Mouse (Mus musculus) hindbrain, embryonic 15.5 days (tissue): Measurements from ENCODE around the gene Pld2. TPM values are rescaled to one million over a fixed set of nuclear protein-coding genes. Genes with fewer than 3 reads are reported as not detected.
"Not testable (repeated sequence)": the region's sequence is repeated elsewhere in the genome, so short reads cannot be mapped to it uniquely, and the experiment has no call there.

Experiments
- ATAC-seq: fragments of 200-750 bp; cut with Nextera tagmentation; 2 replicates; pipeline ENCODE4 v1.8.0; 2017; ENCODE audit warnings: low read depth, moderate number of reproducible peaks, moderate TSS enrichment; ENCODE audit not compliant: low FRiP score
- H3K27ac ChIP-seq: fragments of 300-500 bp; sonication (generic); replicated peaks from 2 replicates; pipeline ENCODE4 v1.5.1; 2015; ENCODE audit warnings: mild to moderate bottlenecking, inconsistent platforms
- H3K27me3 ChIP-seq: fragments of 300-500 bp; sonication (generic); 2 replicates; pipeline ENCODE4 v1.6.1; 2015; ENCODE audit warnings: control low read depth, inconsistent platforms
- H3K36me3 ChIP-seq: fragments of 300-500 bp; sonication (generic); 2 replicates; pipeline ENCODE4 v1.6.1; 2015; ENCODE audit warnings: control low read depth, inconsistent platforms
- H3K4me1 ChIP-seq: fragments of 300-500 bp; sonication (generic); replicated peaks from 2 replicates; pipeline ENCODE4 v1.6.1; 2015; ENCODE audit warnings: control low read depth, inconsistent platforms
- H3K4me2 ChIP-seq: fragments of 300-500 bp; sonication (generic); 2 replicates; pipeline ENCODE4 v1.6.1; 2015; ENCODE audit warnings: moderate library complexity, mild to moderate bottlenecking, inconsistent platforms
- H3K4me3 ChIP-seq: fragments of 300-500 bp; sonication (generic); 2 replicates; pipeline ENCODE4 v1.5.1; 2015; ENCODE audit warnings: mild to moderate bottlenecking, inconsistent platforms
- H3K9ac ChIP-seq: fragments of 300-500 bp; sonication (generic); 2 replicates; pipeline ENCODE4 v1.6.1; 2015; ENCODE audit warnings: inconsistent platforms
- H3K9me3 ChIP-seq: fragments of 300-500 bp; sonication (generic); 2 replicates; pipeline ENCODE4 v1.6.1; 2016; ENCODE audit warnings: control low read depth, inconsistent platforms
- WGBS: fragments of 180-500 bp; shearing (Covaris S2); methylation state at CpG from one replicate; pipeline ENCODE4 v1.1.7; 2015; 5-methylcytosine and 5-hydroxymethylcytosine counted together
- polyA plus RNA-seq: library from polyadenylated mRNA; unstranded; fragments of >200 nt; fragmentation: Nextera tagmentation; extraction: Ambion mirVana; gene quantifications from 2 replicates; pipeline ENCODE4 v1.2.1, GENCODE M21; 2015

Gene Pld2
- polyA plus RNA-seq, 1 experiment from 2014 or later: 20.4 TPM

DNA sequence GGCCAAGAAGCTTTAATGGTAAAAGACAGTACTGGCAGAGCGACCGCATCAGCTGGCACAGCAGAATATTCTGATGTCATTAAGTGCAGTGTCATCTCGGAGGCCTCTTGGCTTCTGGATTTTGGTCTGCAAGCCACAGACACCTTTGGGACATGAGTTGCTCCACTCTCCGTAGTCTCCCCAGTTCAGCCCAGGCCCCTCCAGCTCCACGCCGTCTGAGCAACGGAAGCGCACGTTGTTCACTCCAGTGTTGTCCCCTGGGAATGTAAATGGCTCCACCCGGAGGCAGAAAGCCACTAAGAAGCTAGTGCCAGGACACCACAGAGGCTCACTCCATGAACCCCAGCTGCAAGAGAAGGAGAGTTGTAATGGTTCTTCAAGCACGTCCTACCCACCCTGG lies 26.3 kb upstream of the Pld2 start:
- WGBS: 43% methylated on average over 11 of the region's 11 CpGs
- Histone ChIP-seq H3K36me3 (no peaks in the 10 kb centered on the region), H3K27ac (no peak overlapping the region), H3K4me2 (no peak overlapping the region), H3K9ac (no peak overlapping the region), H3K4me1 (peaks cover 10% of the 10 kb centered on the region), H3K9me3 (no peaks in the 10 kb centered on the region), H3K27me3 (no peaks in the 10 kb centered on the region), H3K4me3 (no peak overlapping the region)
- ATAC-seq: no peak

- H3K27me3 ChIP-seq: no peaks in the 10 kb centered on the region
- no peak within 1 kb of the TSS for H3K4me2 ChIP-seq
- no peaks in the 10 kb centered on the region for H3K36me3 ChIP-seq
- no peak within 1 kb of the TSS for H3K4me3 ChIP-seq
- H3K9me3 ChIP-seq: no peaks in the 10 kb centered on the region
- H3K9ac ChIP-seq: no peak within 1 kb of the TSS
- no peak within 1 kb of the TSS for H3K27ac ChIP-seq
- H3K4me1 ChIP-seq: peaks cover 10% of the 10 kb centered on the region
- 90% methylated on average over 7 of the region's 7 CpGs for WGBS
- no peak for ATAC-seq
Observed at GRCm38 (mm10) chr11:70514288-70514687, 25.6 kb upstream of the Pld2 start, which contains the start of gene Vmo1. Vmo1 (minus strand) TSS chr11:70514616.

DNA sequence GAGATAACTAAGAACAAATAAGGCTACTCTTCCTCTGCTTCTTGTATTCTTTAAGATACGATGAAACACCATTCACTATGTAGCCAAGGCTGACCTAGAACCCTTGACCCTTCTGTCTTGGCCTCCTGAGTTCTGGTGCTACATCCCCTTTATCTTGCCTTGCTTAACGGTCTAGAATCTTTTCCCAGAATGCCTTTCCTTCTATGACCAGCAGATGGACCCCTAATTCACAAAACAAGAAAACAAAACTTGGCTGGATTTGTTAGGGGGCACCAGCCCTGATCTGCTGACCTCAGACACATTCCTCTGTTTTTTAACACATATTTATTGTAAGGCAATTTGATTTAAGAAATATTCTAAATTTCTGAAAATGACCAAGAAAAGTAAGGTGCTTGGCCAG lies 23.5 kb upstream of the Pld2 start:
- Histone ChIP-seq H3K4me1 (peaks cover 7% of the 10 kb centered on the region), H3K36me3 (no peaks in the 10 kb centered on the region), H3K4me2 (no peak overlapping the region), H3K27me3 (no peaks in the 10 kb centered on the region), H3K4me3 (no peak overlapping the region), H3K9me3 (no peaks in the 10 kb centered on the region), H3K9ac (no peak overlapping the region), H3K27ac (no peak overlapping the region)
- WGBS: 33% methylated on average over 2 of the region's 2 CpGs
- ATAC-seq: no peak

- Histone ChIP-seq H3K9ac (no peak overlapping the region), H3K27ac (no peak overlapping the region), H3K4me1 (peaks cover 7% of the 10 kb centered on the region), H3K27me3 (no peaks in the 10 kb centered on the region), H3K4me3 (no peak overlapping the region), H3K4me2 (no peak overlapping the region), H3K36me3 (no peaks in the 10 kb centered on the region), H3K9me3 (no peaks in the 10 kb centered on the region)
- no peak for ATAC-seq
- 61% methylated on average over 1 of the region's 1 CpGs for WGBS
Observed at GRCm38 (mm10) chr11:70518436-70518835, 21.4 kb upstream of the Pld2 start.

GRCm38 (mm10) chr11:70518923-70519322 lies 20.9 kb upstream of the Pld2 start, which contains the start of gene Gltpd2:
Gltpd2 (plus strand) TSS chr11:70519196.
- Histone ChIP-seq H3K4me1 (peaks cover 7% of the 10 kb centered on the region), H3K27ac (no peak within 1 kb of the TSS), H3K27me3 (no peaks in the 10 kb centered on the region), H3K4me2 (peak within 1 kb of the TSS; percentile 52), H3K9ac (peak within 1 kb of the TSS; percentile 25; the same call in 1 of the 2 replicates), H3K9me3 (no peaks in the 10 kb centered on the region), H3K36me3 (no peaks in the 10 kb centered on the region), H3K4me3 (peak within 1 kb of the TSS; percentile 22)
- no peak for ATAC-seq
- 79% methylated on average over 10 of the region's 10 CpGs for WGBS

DNA sequence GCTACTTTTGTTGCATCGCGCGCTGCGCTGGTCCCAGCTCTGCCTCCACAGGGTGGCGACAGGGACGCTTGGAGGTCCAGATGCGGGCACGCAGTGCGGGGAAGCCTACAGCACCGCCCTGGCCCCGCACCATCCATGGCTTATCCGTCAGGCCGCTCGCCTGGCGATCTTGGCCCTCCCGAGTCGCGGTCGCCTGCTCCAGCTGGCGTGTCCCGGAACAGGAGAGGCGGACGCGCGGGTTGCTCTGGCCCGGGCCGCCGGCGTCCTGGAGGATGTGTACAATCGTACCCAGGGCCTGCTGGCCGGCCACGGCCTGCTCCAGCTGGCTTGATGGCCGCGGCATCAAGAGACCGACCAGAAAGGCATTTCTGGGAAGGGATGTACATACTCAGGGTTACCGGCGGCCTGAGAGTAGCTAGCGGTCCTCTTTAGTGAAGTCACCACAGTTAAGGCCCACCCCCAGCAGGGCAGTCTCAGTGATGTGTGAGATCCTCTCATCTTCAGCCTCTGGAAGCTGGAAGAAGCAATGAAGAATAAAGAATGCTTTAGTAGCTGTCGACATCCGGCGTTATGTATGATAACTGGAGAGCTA lies 19.6 kb upstream of the Pld2 start:
- no peaks in the 10 kb centered on the region for H3K27me3 ChIP-seq
- ATAC-seq: 0 out of 2 replicates have a peak, but pooled peaks have one; percentile 52

GRCm38 (mm10) chr11:70523306-70523989 lies 16.4 kb upstream of the Pld2 start:
- WGBS: 92% methylated on average over 8 of the region's 8 CpGs
- H3K4me3 ChIP-seq, H3K27me3 ChIP-seq, H3K27ac ChIP-seq, H3K9me3 ChIP-seq, H3K4me2 ChIP-seq, ATAC-seq, H3K9ac ChIP-seq: not testable (repeated sequence)
- peaks cover 18% of the 10 kb centered on the region for H3K36me3 ChIP-seq
- peaks cover 25% of the 10 kb centered on the region for H3K4me1 ChIP-seq

More for the DNA sequence above, 19.6 kb upstream of the Pld2 start:
- H3K9me3 ChIP-seq: no peaks in the 10 kb centered on the region
- 11% methylated on average over 41 of the region's 41 CpGs for WGBS
- H3K9ac ChIP-seq: peak overlapping the region; percentile 25
- peak overlapping the region; percentile 52 for H3K4me2 ChIP-seq
- H3K4me3 ChIP-seq: peak overlapping the region; percentile 22
- no peak overlapping the region for H3K27ac ChIP-seq
- peaks cover 12% of the 10 kb centered on the region for H3K4me1 ChIP-seq
- H3K36me3 ChIP-seq: no peaks in the 10 kb centered on the region

GRCm38 (mm10) chr11:70524782-70525181 lies 15.1 kb upstream of the Pld2 start:
- peaks cover 22% of the 10 kb centered on the region for H3K36me3 ChIP-seq
- H3K27ac ChIP-seq: no peak overlapping the region
- ATAC-seq: peak; percentile 9; the same call in 1 of the 2 replicates
- H3K27me3 ChIP-seq: no peaks in the 10 kb centered on the region
- H3K9me3 ChIP-seq: no peaks in the 10 kb centered on the region
- H3K4me2 ChIP-seq: peak overlapping the region; percentile 93
- 0 out of 2 replicates have a peak overlapping the region, but pooled peaks have one; percentile 35 for H3K9ac ChIP-seq
- H3K4me3 ChIP-seq: peak overlapping the region; percentile 75
- 8% methylated on average over 8 of the region's 8 CpGs for WGBS
- peaks cover 25% of the 10 kb centered on the region for H3K4me1 ChIP-seq

DNA sequence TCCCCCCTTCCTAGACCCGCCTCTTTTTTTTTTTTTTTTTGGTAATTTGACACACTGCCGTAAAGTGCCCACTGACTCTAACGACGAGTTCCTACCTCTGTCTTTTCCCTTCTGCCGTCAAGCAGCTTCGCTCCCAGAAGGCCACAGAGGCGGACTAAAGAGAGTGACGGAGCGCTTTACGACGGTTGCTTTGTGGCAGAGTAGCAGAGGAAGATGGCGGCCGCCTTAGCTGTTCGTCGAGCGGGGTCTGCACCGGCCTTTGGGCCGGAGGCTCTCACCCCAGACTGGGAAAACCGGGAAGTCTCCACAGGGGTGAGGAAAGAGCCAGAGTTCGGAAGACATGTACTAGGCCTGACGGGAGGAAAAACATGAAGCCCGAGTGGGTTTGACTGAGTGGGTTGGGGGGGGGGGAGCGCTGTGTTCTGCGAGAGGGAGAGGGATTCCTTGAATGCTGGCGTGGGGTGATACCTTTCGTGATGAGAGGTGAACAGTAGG lies 14.6 kb upstream of the Pld2 start, which contains the start of gene Psmb6:
Psmb6 (plus strand) TSS at position 184 of the 495 bp plus-strand sequence.
- Histone ChIP-seq H3K4me2 (peak within 1 kb of the TSS; percentile 93), H3K36me3 (peaks cover 22% of the 10 kb centered on the region), H3K4me1 (peaks cover 20% of the 10 kb centered on the region), H3K27ac (peak within 1 kb of the TSS; percentile 71), H3K4me3 (peak within 1 kb of the TSS; percentile 75), H3K27me3 (no peaks in the 10 kb centered on the region), H3K9ac (peak within 1 kb of the TSS; percentile 62), H3K9me3 (no peaks in the 10 kb centered on the region)
- ATAC-seq: peak; percentile 96
- WGBS: under 1% methylated on average over 25 of the region's 26 CpGs

DNA sequence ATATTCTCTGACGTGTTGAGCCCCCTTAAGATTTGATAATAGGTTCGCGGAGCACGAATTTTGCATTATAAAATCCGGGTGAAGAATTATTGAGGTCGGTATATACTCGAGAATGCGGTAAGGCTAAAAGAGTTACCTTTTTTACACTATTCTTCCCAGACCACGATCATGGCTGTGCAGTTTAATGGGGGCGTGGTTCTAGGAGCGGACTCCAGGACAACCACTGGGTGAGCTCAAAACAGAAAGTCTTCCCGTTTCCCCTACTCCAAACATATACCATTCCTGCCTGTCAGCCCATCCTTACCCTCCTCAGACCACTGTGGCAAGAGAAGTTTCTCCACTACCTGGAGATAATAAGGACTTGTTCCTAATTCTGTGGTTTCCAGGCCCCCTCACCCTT lies 14.1 kb upstream of the Pld2 start:
- peak; percentile 17; the same call in 1 of the 2 replicates for ATAC-seq
- WGBS: 2% methylated on average over 12 of the region's 12 CpGs
- H3K4me1 ChIP-seq: peaks cover 18% of the 10 kb centered on the region

GRCm38 (mm10) chr11:70526211-70526610 lies 13.7 kb upstream of the Pld2 start:
- Histone ChIP-seq H3K36me3 (peaks cover 22% of the 10 kb centered on the region), H3K27me3 (no peaks in the 10 kb centered on the region), H3K9me3 (no peaks in the 10 kb centered on the region), H3K4me3 (peak overlapping the region; percentile 75), H3K27ac (no peak overlapping the region), H3K4me1 (peaks cover 18% of the 10 kb centered on the region), H3K4me2 (peak overlapping the region; percentile 93), H3K9ac (peak overlapping the region; percentile 62)
- 91% methylated on average over 12 of the region's 12 CpGs for WGBS
- ATAC-seq: no peak

More for the DNA sequence above, 14.1 kb upstream of the Pld2 start:
- H3K27me3 ChIP-seq: no peaks in the 10 kb centered on the region
- peak overlapping the region; percentile 62 for H3K9ac ChIP-seq
- peak overlapping the region; percentile 75 for H3K4me3 ChIP-seq
- no peaks in the 10 kb centered on the region for H3K9me3 ChIP-seq
- H3K4me2 ChIP-seq: peak overlapping the region; percentile 93
- peaks cover 22% of the 10 kb centered on the region for H3K36me3 ChIP-seq
- H3K27ac ChIP-seq: peak overlapping the region; percentile 71

- ATAC-seq: no peak
- Histone ChIP-seq H3K4me1 (peaks cover 18% of the 10 kb centered on the region), H3K27me3 (no peaks in the 10 kb centered on the region), H3K27ac (no peak overlapping the region), H3K4me3 (no peak overlapping the region), H3K36me3 (peaks cover 22% of the 10 kb centered on the region), H3K4me2 (no peak overlapping the region), H3K9me3 (no peaks in the 10 kb centered on the region), H3K9ac (no peak overlapping the region)
- 92% methylated on average over 7 of the region's 7 CpGs for WGBS
Observed at GRCm38 (mm10) chr11:70528610-70529009, 11.3 kb upstream of the Pld2 start.
